Mouse (Mus musculus): ENCODE data around the gene Arhgef28. TPM values are rescaled to one million over a fixed set of nuclear protein-coding genes. Genes with fewer than 3 reads are reported as not detected.

Gene Arhgef28
- total and polyA plus RNA-seq, 2 experiments from 2014 or later: 21.9 to 28.4 TPM

DNA sequence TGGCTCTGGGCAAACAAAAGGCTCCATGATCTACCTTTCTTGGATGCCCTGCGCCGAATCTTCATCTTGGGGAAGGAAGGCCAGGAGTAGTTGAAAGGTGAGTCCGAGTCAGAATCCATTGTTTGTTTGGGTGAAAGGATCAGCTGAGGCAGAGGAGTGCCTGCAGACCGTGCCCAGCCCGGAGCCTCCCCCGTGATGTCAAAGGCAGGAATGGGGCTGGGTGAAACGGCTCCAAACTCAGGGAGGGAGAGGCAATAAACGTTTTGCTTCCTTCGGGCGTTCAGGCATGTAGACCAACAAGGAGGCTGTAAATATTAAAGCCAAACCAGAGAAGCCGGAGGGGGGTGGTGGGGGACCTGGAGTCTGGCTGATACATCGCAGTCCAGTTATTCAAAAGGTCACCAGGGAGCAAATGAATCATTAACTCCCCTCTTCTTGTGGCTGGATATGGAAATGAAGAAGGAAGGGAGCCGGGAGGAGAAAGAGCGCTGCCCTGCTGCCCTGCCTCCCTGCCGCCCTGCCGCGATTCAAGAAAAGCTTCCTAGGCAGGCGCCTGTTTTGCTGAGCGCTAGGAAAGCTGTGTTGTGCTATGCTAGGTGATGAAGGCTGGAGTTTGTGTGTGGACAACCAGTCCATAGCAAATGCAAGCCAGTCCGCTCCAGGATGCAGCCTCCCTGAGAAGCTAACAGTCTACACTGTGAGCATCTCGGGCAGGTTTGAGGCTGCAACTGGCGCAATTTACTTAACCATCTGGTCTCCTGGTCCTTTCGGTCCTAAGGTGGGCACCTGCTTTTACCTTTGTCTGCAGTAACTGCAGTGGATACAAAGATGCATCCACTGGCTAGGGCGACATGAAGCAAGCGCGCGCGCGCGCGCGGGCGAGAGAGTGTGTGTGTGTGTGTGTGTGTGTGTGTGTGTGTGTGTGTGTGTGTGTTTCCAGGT is 190.0 kb downstream of the Arhgef28 start:
- Histone ChIP-seq H3K9ac (replicated peaks; ENCODE audit: low read length) (peak overlapping the region; percentile 53), H3K4me1 (ENCODE audit: insufficient read depth, low read length) (no peaks in the 10 kb centered on the region), H3K4me3 (ENCODE audit: low read length) (peak overlapping the region; percentile 45), H3K4me2 (ENCODE audit: low read depth, low read length) (peak overlapping the region; percentile 74), H3K27ac (peak overlapping the region; percentile 62), H3K9me3 (ENCODE audit: low read length) (no peaks in the 10 kb centered on the region), H3K36me3 (ENCODE audit: insufficient read depth, low read length) (no peaks in the 10 kb centered on the region), H3K27me3 (ENCODE audit: insufficient read depth, low read length) (no peaks in the 10 kb centered on the region)
- DNase-seq (ENCODE audit: low spot score) (peak; percentile 46), ATAC-seq (peak; percentile 66)
- WGBS: 6% methylated on average over 33 of the region's 33 CpGs
- no peak for TF ChIP-seq CTCF (IDR thresholded peaks at IDR 0.05; ENCODE audit: low read depth)

DNA sequence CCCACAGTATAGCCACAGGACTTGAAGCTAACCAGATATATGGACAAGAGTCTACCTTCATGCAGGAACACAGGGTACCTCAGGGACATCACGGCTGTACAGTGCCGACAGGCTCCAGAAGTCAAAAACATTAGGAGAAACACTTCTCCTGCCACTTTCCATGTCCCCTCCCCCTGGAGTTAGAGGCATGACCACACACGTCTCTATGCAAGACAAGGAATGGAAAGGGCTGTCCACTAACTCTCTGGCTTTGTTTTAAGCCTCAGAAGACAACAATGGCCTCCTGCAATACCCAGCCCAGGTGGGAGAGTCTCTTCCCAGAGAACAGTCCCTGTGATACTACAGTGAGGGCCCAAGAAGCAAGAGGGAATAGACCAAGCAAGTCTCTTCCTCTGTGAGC is 191.3 kb downstream of the Arhgef28 start:
- H3K9ac ChIP-seq (replicated peaks; ENCODE audit: low read length): no peak overlapping the region
- no peaks in the 10 kb centered on the region for H3K27me3 ChIP-seq (ENCODE audit: insufficient read depth, low read length)
- ATAC-seq (no peak), DNase-seq (ENCODE audit: low spot score) (no peak)
- no peak overlapping the region for H3K27ac ChIP-seq
- H3K4me2 ChIP-seq (ENCODE audit: low read depth, low read length): peak overlapping the region; percentile 74
- no peaks in the 10 kb centered on the region for H3K36me3 ChIP-seq (ENCODE audit: insufficient read depth, low read length)
- peak overlapping the region; percentile 16; the same call in 1 of the 2 replicates for H3K4me3 ChIP-seq (ENCODE audit: low read length)
- no peak for TF ChIP-seq CTCF (IDR thresholded peaks at IDR 0.05; ENCODE audit: low read depth)
- H3K4me1 ChIP-seq (ENCODE audit: insufficient read depth, low read length): no peaks in the 10 kb centered on the region
- 52% methylated on average over 3 of the region's 3 CpGs for WGBS
- no peaks in the 10 kb centered on the region for H3K9me3 ChIP-seq (ENCODE audit: low read length)

DNA sequence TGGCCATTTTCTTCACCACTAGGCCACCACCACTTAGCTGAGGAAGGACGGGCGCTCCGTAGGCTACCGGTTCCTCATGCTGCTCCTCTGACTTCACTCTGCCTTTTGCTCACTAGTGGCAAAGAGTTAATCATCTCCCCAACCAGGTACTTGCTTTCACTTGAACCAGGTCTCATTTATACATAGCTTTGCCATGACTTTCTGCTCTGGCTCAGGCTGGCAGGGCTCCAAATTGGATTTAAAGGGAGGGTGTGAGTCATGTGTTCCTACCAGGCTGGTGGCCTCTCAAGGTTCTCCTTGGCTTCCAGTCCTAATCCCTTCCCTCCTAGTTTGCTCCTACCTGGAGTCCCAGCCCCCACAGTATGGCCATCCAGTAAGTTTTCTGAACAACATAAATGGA is 192.5 kb downstream of the Arhgef28 start:
- Histone ChIP-seq H3K9me3 (ENCODE audit: low read length) (no peaks in the 10 kb centered on the region), H3K4me1 (ENCODE audit: insufficient read depth, low read length) (no peaks in the 10 kb centered on the region), H3K9ac (replicated peaks; ENCODE audit: low read length) (no peak overlapping the region), H3K27me3 (ENCODE audit: insufficient read depth, low read length) (no peaks in the 10 kb centered on the region), H3K36me3 (ENCODE audit: insufficient read depth, low read length) (no peaks in the 10 kb centered on the region), H3K27ac (no peak overlapping the region), H3K4me2 (ENCODE audit: low read depth, low read length) (no peak overlapping the region), H3K4me3 (ENCODE audit: low read length) (no peak overlapping the region)
- TF ChIP-seq CTCF (IDR thresholded peaks at IDR 0.05; ENCODE audit: low read depth): no peak
- no peak for DNase-seq (ENCODE audit: low spot score)
- 95% methylated on average over 4 of the region's 4 CpGs for WGBS
- ATAC-seq: no peak

DNA sequence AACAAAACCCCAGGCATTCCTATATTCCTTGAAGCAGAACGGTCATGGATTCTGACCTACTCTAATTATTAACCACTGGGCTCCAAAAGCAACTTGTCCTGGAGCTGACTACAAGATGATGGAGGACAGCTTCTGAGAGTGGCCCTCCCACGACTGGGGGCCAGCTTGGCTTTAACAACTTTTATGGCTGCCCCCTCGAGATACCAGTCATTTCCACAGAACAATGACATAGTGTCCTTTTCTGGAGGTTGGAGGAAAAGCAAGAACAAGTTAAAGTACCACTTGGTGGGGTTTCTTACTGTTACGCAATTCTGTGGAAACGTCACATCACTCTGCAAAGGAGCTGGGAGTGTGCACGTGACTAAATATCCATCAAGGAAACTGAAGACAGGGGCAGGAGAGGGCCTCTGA is 194.3 kb downstream of the Arhgef28 start:
- H3K27ac ChIP-seq: no peak overlapping the region
- no peaks in the 10 kb centered on the region for H3K27me3 ChIP-seq (ENCODE audit: insufficient read depth, low read length)
- 48% methylated on average over 6 of the region's 6 CpGs for WGBS
- no peak for TF ChIP-seq CTCF (IDR thresholded peaks at IDR 0.05; ENCODE audit: low read depth)
- H3K4me2 ChIP-seq (ENCODE audit: low read depth, low read length): no peak overlapping the region
- no peaks in the 10 kb centered on the region for H3K36me3 ChIP-seq (ENCODE audit: insufficient read depth, low read length)
- ATAC-seq: no peak
- H3K4me1 ChIP-seq (ENCODE audit: insufficient read depth, low read length): no peaks in the 10 kb centered on the region
- DNase-seq (ENCODE audit: low spot score): no peak
- H3K9me3 ChIP-seq (ENCODE audit: low read length): no peaks in the 10 kb centered on the region
- H3K9ac ChIP-seq (replicated peaks; ENCODE audit: low read length): no peak overlapping the region
- H3K4me3 ChIP-seq (ENCODE audit: low read length): no peak overlapping the region

DNA sequence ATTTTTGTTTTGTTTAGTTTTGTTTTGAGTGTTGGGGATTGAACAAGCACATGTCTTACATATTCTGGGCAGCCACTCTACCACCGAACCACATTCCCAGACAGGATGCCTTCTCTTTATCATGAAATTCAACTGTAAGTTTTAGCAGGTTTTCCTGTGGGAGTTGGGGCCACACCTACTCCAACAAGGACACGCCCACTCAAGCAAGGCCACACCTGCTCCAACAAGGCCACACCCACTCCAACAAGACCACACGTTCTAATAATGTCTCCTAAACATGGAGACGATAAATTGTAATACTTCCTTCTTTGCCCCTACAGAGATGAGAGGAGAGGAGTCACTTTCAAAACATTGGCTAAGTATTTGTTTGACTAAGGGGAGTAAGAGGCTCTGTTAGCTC is 197.2 kb downstream of the Arhgef28 start:
- Histone ChIP-seq H3K9ac (replicated peaks; ENCODE audit: low read length) (no peak overlapping the region), H3K4me1 (ENCODE audit: insufficient read depth, low read length) (no peaks in the 10 kb centered on the region), H3K27ac (no peak overlapping the region), H3K4me2 (ENCODE audit: low read depth, low read length) (no peak overlapping the region), H3K9me3 (ENCODE audit: low read length) (no peaks in the 10 kb centered on the region), H3K4me3 (ENCODE audit: low read length) (no peak overlapping the region), H3K27me3 (ENCODE audit: insufficient read depth, low read length) (no peaks in the 10 kb centered on the region), H3K36me3 (ENCODE audit: insufficient read depth, low read length) (no peaks in the 10 kb centered on the region)
- no peak for ATAC-seq
- 73% methylated on average over 4 of the region's 4 CpGs for WGBS
- TF ChIP-seq CTCF (IDR thresholded peaks at IDR 0.05; ENCODE audit: low read depth): no peak
- DNase-seq (ENCODE audit: low spot score): no peak

DNA sequence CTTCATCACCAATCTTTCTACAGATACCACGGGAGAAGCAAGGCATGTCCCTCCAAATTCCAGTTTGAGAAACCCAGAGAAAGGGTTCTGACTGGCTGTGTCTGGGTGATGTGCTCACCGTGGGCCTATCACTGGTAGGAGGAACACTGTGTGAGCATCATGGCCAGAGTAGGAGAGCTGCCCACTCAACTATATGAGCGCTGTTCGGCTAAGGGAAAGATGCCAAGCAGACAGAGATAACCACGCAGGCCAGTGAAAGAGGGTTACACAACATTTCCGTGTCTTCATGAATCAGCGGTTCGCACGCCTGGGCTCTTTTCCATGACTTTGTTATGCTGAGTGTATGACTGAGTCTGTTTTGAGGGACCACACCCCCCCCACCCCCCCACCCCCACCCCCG is 197.7 kb downstream of the Arhgef28 start:
- WGBS: 85% methylated on average over 10 of the region's 10 CpGs
- Histone ChIP-seq H3K36me3 (ENCODE audit: insufficient read depth, low read length) (no peaks in the 10 kb centered on the region), H3K9me3 (ENCODE audit: low read length) (no peaks in the 10 kb centered on the region), H3K4me3 (ENCODE audit: low read length) (no peak overlapping the region), H3K4me2 (ENCODE audit: low read depth, low read length) (no peak overlapping the region), H3K27ac (no peak overlapping the region), H3K9ac (replicated peaks; ENCODE audit: low read length) (no peak overlapping the region), H3K4me1 (ENCODE audit: insufficient read depth, low read length) (no peaks in the 10 kb centered on the region), H3K27me3 (ENCODE audit: insufficient read depth, low read length) (no peaks in the 10 kb centered on the region)
- TF ChIP-seq CTCF (IDR thresholded peaks at IDR 0.05; ENCODE audit: low read depth): no peak
- no peak for ATAC-seq
- no peak for DNase-seq (ENCODE audit: low spot score)

Measured in hindbrain, postnatal 0 days (tissue).